Mouse (Mus musculus) left cerebral cortex, adult 2 months (tissue): ENCODE results near the gene Crygb. TPM values are rescaled to one million over a fixed set of nuclear protein-coding genes. Genes with fewer than 3 reads are reported as not detected.

ENCODE experiments used
- DNase-seq, 2 experiments: peaks; one replicate each; pipeline ENCODE4 v3.0.0; 2021 to 2022; ENCODE audit warnings: low spot score in 2 of 2, mixed read lengths in 1 of 2; ENCODE audit errors: extremely low spot score in 1 of 2
- H3K27ac ChIP-seq: fragments of 200-600 bp; 2 replicates; pipeline ENCODE4 v1.8.1; 2022
- H3K4me3 ChIP-seq: fragments of 200-600 bp; 2 replicates; pipeline ENCODE4 v1.8.1; 2022
- CTCF ChIP-seq: fragments of 200-600 bp; IDR thresholded peaks from 2 replicates; pipeline ENCODE4 v1.8.1; 2022; ENCODE audit warnings: antibody characterized with exemption, mild to moderate bottlenecking, moderate library complexity
- intact Hi-C: fragments of 180-260 bp; cut with DNase I; formaldehyde crosslinking; loops from one replicate; pipeline ENCODE4 v1.15.1; 2025
- long read RNA-seq, 2 experiments: library from polyadenylated mRNA; stranded (forward); transcript quantifications; one replicate each; pipeline ENCODE4 v2.0.0; 2021; ENCODE audit warnings: borderline mapping rate in 2 of 2
- total RNA-seq, 2 experiments: library from RNA; stranded (reverse); gene quantifications; 2 replicates each; pipeline ENCODE4 v1.2.3; 2021

The Crygb gene
- total RNA-seq: not detected
- long read RNA-seq, experiment 1: 0 reads
- long read RNA-seq, experiment 2: 0 reads

DNA sequence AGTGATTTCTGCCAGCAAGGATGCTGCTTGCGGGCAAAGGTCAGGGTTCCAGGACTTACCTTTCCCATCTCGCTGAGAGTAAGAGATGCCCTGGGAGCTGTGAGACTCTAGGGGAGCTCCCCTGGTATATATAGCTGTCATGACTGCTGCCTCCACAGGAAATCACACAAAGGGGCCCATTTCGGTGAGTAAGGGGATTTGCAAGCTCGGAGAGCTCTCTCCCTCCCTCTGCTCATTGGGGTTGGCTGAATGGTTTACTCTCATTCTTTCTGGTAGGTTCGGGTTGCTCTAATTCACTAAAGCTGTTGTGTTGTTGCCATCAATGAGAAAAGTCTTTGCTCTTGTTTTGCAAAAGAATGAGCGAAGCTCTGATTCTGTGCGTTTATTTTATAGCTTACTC is at the start of gene Crygb:
Gene Crygb (minus strand): TSS at position 101 of the 400 bp plus-strand sequence.
- Histone ChIP-seq H3K27ac (no peak within 1 kb of the TSS), H3K4me3 (no peak within 1 kb of the TSS)
- no peak for DNase-seq
- TF ChIP-seq CTCF: no peak
- intact Hi-C loops: no loop called here

GRCm38 (mm10) chr1:65131671-65132070 is 49.6 kb upstream of the Crygb start:
- intact Hi-C loops: no loop called here
- TF ChIP-seq CTCF: no peak
- DNase-seq: no peak
- no peak overlapping the region for H3K27ac ChIP-seq
- H3K4me3 ChIP-seq: no peak overlapping the region

- no peak overlapping the region for H3K4me3 ChIP-seq
- TF ChIP-seq CTCF: no peak
Observed at GRCm38 (mm10) chr1:65130226-65130625, 48.1 kb upstream of the Crygb start.

DNA sequence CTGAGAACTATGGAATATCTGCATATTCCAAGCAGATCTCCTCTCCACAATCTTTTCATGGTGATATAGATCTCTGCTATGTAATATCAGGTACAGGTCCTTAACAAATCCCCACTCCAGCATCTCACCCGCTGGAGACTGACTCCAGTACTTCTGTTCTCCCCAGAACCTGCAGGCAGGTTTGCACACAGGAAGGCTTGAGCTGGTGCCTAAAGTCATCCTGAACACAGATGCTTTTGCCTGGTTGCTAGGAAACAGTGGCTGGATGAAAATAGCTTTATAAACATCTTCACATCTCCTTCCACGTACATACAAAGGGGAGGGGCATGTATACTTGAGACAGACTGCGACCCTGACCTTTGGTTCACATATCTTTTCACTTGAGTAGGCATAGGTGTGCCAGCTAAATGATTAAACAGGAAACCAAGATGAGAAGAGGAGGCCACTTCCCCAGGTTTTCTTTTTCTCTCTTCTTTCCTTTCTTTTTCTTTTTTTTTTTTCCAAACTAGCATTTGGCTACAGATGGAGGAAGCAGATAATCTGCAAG is 47.6 kb upstream of the Crygb start:
- no peak for DNase-seq
- Histone ChIP-seq H3K27ac (no peak overlapping the region; the same call in 1 of the 2 replicates), H3K4me3 (no peak overlapping the region)
- TF ChIP-seq CTCF: no peak
- intact Hi-C loops: no loop called here

More at GRCm38 (mm10) chr1:65130226-65130625, 48.1 kb upstream of the Crygb start:
- intact Hi-C loops: no loop called here
- no peak overlapping the region; the same call in 1 of the 2 replicates for H3K27ac ChIP-seq
- no peak for DNase-seq

DNA sequence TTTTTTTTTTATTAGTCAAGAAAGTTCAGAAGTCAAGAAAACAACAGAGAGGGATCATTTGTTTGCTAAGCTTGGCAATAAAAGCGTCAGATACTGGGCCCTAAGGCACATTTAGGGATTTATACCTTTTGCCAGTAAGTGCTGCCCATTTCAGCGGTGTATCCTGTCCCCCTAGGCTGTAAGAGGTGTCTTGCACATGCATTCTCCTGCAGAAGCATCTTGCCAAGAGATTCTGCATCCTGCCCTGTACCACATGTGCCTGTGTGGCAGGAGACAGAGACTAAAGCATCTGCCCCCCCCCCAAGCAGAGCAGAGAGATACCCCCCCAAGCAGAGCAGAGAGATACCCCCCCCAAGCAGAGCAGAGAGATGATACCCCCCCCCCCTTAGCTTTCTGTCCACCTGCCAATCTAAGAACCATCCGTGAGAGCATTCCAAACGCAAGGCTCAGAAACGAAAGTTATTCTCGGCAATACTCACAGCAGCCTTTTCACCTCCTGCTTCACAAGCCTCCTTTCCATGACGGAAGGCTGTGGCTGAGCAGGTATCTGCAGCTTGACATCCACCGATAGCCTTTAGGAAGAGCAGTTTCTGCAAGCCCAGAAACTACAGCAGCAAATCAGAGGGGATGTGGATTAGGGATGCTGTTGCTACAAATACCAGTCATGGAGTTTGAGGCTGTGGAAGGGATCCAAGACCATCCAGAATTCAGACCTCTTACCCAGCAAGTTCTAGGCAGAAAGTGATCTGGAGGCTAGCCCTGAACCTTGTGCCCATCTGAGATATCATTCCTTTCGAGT is 40.7 kb upstream of the Crygb start, which contains the start of gene D630023F18Rik:
Gene D630023F18Rik (minus strand): TSS at position 641 of the 799 bp plus-strand sequence.
- peak; percentile 19 to 23 for DNase-seq
- TF ChIP-seq CTCF: no peak
- Histone ChIP-seq H3K4me3 (peak within 1 kb of the TSS; percentile 52), H3K27ac (no peak within 1 kb of the TSS)
- intact Hi-C loops: no loop called here

DNA sequence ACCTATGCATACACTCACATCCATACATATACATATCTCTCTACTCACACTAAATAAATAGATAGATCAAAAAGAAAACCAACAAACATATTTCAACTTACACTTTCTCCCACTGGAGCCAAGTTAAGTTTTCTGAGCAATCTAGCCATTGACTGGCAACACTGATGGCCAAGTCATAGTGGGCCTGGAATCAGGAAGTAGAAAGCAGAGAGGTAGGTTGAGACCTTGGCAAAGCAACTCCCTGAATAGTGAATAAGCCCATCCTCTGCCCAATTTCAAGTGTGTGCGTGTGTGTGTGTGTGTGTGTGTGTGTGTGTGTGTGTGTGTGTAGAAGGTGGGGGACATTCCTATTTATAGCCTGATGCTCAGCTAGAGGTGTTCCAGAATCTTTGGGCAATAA is 37.4 kb upstream of the Crygb start, which contains the start of gene Gm28845:
Gene Gm28845 (minus strand): TSS at position 121 of the 400 bp plus-strand sequence.
- TF ChIP-seq CTCF: no peak
- intact Hi-C loops: no loop called here
- no peak for DNase-seq
- no peak within 1 kb of the TSS for H3K4me3 ChIP-seq
- no peak within 1 kb of the TSS for H3K27ac ChIP-seq

DNA sequence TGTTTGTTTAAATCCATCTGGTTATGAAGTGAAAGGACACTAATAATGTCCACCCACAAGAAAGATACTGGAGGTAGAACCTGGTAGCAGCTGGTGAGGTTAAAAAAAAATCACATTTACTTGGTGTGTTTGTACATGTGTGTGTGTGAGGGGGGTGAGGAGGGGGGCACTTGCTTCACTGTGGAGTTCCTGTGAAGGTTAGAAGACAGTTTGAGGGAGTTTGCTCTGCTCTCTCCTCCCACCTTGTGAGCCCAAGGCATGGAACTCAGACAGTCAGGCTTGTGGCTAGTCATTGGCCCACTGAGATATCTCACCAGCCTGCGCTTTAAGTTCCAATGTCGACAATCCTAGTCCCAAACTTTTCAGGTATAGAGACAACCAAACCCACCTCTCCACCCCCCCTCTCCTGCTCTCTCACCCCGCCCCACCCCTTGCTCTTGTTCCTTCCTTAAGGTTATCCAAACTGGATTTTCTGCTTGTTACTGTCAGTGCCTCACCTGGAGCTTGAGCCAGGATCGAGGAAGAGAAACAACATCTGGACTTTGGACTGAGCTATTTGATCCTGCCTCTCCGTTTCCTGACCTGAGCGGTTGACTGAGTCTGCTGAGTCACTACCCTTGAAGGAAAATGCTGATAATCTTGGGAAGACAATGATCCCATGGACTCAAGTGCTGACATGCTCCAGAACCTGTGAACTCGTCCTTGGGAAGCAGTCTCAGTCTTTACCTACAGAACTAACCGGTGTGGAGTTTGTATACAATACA is 36.2 kb upstream of the Crygb start:
- intact Hi-C loops: no loop called here
- DNase-seq: no peak
- no peak overlapping the region for H3K27ac ChIP-seq
- no peak for TF ChIP-seq CTCF
- H3K4me3 ChIP-seq: no peak overlapping the region

- TF ChIP-seq CTCF: no peak
- DNase-seq: no peak
- intact Hi-C loops: no loop called here
- Histone ChIP-seq H3K27ac (no peak overlapping the region), H3K4me3 (no peak overlapping the region)
Observed at GRCm38 (mm10) chr1:65113536-65114172, 31.6 kb upstream of the Crygb start.

DNA sequence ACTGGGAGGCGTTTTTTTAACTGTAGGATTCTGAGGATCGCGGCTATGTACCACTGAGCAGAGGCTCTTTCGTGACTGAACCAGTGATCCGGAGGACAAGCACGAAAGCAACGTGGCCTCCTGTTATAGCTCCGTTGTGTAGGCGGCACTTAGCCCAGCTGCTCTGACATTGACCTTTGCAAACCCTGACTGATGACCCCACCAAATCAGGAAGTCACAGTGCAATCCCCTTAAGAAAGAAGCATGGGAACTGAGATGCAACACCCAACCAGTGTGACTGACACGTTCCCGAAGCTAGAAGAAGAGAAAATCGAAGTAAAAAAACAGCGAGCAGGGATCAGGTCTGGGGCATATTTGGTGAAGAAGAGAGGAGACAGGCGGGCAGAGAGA is 30.7 kb upstream of the Crygb start:
- Histone ChIP-seq H3K27ac (no peak overlapping the region), H3K4me3 (0 out of 2 replicates have a peak overlapping the region, but pooled peaks have one; percentile 9)
- no peak for TF ChIP-seq CTCF
- DNase-seq: no peak
- intact Hi-C loops: loop anchor here (1.0 kb wide), 1 partner anchor 66 kb away; no protein-coding TSS in a partner anchor

- Histone ChIP-seq H3K27ac (no peak overlapping the region), H3K4me3 (0 out of 2 replicates have a peak overlapping the region, but pooled peaks have one; percentile 9)
- intact Hi-C loops: loop anchor here (1.0 kb wide), 1 partner anchor 67 kb away; no protein-coding TSS in a partner anchor
- TF ChIP-seq CTCF: peak; percentile 100
- DNase-seq: peak; percentile 62 to 67
Observed at GRCm38 (mm10) chr1:65112031-65112806, 30.1 kb upstream of the Crygb start.
